In the genomic region with DNA sequence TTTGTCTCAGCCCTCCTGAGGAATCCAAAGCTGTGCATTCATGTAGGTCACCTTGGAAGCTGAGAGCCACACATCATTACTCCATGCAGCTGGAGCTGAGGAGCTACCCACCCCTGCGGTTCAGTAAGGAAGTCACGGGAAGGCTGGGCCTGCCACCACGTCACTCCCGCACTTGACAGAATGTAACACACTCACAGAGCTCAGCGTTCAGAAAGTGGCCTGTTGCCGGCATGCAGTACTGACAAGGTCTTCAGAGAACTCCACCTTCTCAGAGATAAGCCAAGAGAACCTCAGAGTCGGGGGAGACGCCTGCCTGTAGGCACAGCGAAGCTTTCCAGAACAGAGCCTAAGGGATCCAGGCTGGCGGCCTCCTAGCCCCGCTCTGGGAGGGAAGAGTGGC, we compare ENCODE assay signal across 12 mouse cellular contexts. TPM values are rescaled to one million over a fixed set of nuclear protein-coding genes. Genes with fewer than 3 reads are reported as not detected.
DNase-seq lines count a peak whose midpoint lies in the region; ATAC-seq lines count a peak whose summit lies in the region.
"Had no signal": no experiment of that assay in that cellular context is flagged by ENCODE, and none has a peak within 500 bp of the region (broad histone marks: within the 10 kb centered on the region; RNA-seq: fewer than 3 reads in every experiment).

No protein-coding gene starts in this region.

- H3K27ac ChIP-seq in limb, embryonic 13.5 days: peak overlapping the region; percentile 22; the same call in 1 of the 2 replicates
- H3K27ac ChIP-seq in limb, embryonic 10.5 days: no peak overlapping the region
- peak overlapping the region; percentile 41 for H3K27ac ChIP-seq in heart, embryonic 15.5 days
- no peak overlapping the region for H3K27ac ChIP-seq in forebrain, embryonic 16.5 days (ENCODE audit: low read length)
- H3K27ac ChIP-seq: neural tube, embryonic 13.5 days had no signal

- H3K4me1 ChIP-seq in limb, embryonic 13.5 days: peaks cover 21% of the 10 kb centered on the region
- H3K4me1 ChIP-seq in limb, embryonic 10.5 days: peaks cover 20% of the 10 kb centered on the region
- peaks cover 63% of the 10 kb centered on the region for H3K4me1 ChIP-seq in heart, embryonic 15.5 days (replicated peaks)
- H3K4me1 ChIP-seq in forebrain, embryonic 16.5 days (replicated peaks; ENCODE audit: control insufficient read depth, insufficient read depth, low read length): peaks cover 4% of the 10 kb centered on the region; the same call in 1 of the 2 replicates

- no peak overlapping the region for H3K4me2 ChIP-seq in limb, embryonic 13.5 days (replicated peaks)
- peak overlapping the region; percentile 38 for H3K4me2 ChIP-seq in heart, embryonic 15.5 days
- no peak overlapping the region for H3K4me2 ChIP-seq in forebrain, embryonic 16.5 days (ENCODE audit: low read length)
- H3K4me2 ChIP-seq: neural tube, embryonic 13.5 days had no signal

- no peaks in the 10 kb centered on the region for H3K27me3 ChIP-seq in limb, embryonic 13.5 days
- H3K27me3 ChIP-seq in limb, embryonic 10.5 days (ENCODE audit: low read depth, poor library complexity, severe bottlenecking): no peaks in the 10 kb centered on the region
- H3K27me3 ChIP-seq in heart, embryonic 15.5 days: no peaks in the 10 kb centered on the region
- no peaks in the 10 kb centered on the region for H3K27me3 ChIP-seq in forebrain, embryonic 16.5 days (replicated peaks; ENCODE audit: control insufficient read depth, insufficient read depth, low read length)
- H3K27me3 ChIP-seq: neural tube, embryonic 13.5 days; Patski had no signal

- 79% methylated on average over 11 of the region's 11 CpGs for WGBS in limb, embryonic 13.5 days
- 88% methylated on average over 11 of the region's 11 CpGs for WGBS in limb, embryonic 10.5 days
- WGBS in heart, embryonic 15.5 days: 13% methylated on average over 11 of the region's 11 CpGs
- WGBS in forebrain, embryonic 16.5 days: 92% methylated on average over 11 of the region's 11 CpGs

- H3K9ac ChIP-seq in limb, embryonic 13.5 days: no peak overlapping the region
- H3K9ac ChIP-seq in heart, embryonic 15.5 days: no peak overlapping the region; the same call in 1 of the 2 replicates
- no peak overlapping the region for H3K9ac ChIP-seq in forebrain, embryonic 16.5 days (replicated peaks; ENCODE audit: low read depth, low read length)
- H3K9ac ChIP-seq: neural tube, embryonic 13.5 days had no signal

- H3K4me3 ChIP-seq in limb, embryonic 13.5 days: no peak overlapping the region
- no peak overlapping the region for H3K4me3 ChIP-seq in limb, embryonic 10.5 days
- H3K4me3 ChIP-seq in heart, embryonic 15.5 days: 0 out of 2 replicates have a peak overlapping the region, but pooled peaks have one; percentile 5
- H3K4me3 ChIP-seq in forebrain, embryonic 16.5 days (replicated peaks; ENCODE audit: low read length): no peak overlapping the region
- H3K4me3 ChIP-seq: neural tube, embryonic 13.5 days had no signal

- ATAC-seq in limb, embryonic 13.5 days (ENCODE audit: low FRiP score, low read depth): no peak
- ATAC-seq in heart, embryonic 15.5 days (replicated peaks; ENCODE audit: insufficient number of reproducible peaks, insufficient read depth, low FRiP score, low read depth): peak; percentile 65
- peak; percentile 15; the same call in 1 of the 2 replicates for ATAC-seq in megakaryocyte, adult 5-6 weeks (ENCODE audit: poor library complexity, severe bottlenecking)
- no peak for ATAC-seq in forebrain, embryonic 16.5 days
- ATAC-seq: Patski had no signal

- no peak for DNase-seq in limb, embryonic 10.5 days (ENCODE audit: low spot score)
- DNase-seq in c-Kit-positive CD71-positive TER-119-negative erythroid progenitor cells, embryonic 14.5 days (ENCODE audit: low read depth): peak; percentile 59
- DNase-seq in urinary bladder, adult 18-20 months (ENCODE audit: low spot score in 2 of 2): no peak
- no peak for DNase-seq in cerebellum, adult 11 months
- DNase-seq: cerebellum, postnatal 10 days; kidney, postnatal 14 days had no signal

- H3K36me3 ChIP-seq in limb, embryonic 13.5 days: peaks cover 89% of the 10 kb centered on the region
- H3K36me3 ChIP-seq in limb, embryonic 10.5 days: peaks cover 99% of the 10 kb centered on the region
- H3K36me3 ChIP-seq in heart, embryonic 15.5 days: peaks cover 33% of the 10 kb centered on the region
- H3K36me3 ChIP-seq in forebrain, embryonic 16.5 days (ENCODE audit: control insufficient read depth, insufficient read depth): peaks cover 12% of the 10 kb centered on the region

- H3K9me3 ChIP-seq in limb, embryonic 13.5 days: no peaks in the 10 kb centered on the region
- H3K9me3 ChIP-seq in limb, embryonic 10.5 days (replicated peaks): no peaks in the 10 kb centered on the region
- H3K9me3 ChIP-seq in heart, embryonic 15.5 days (replicated peaks): no peaks in the 10 kb centered on the region
- H3K9me3 ChIP-seq in forebrain, embryonic 16.5 days (ENCODE audit: control insufficient read depth, low read length): no peaks in the 10 kb centered on the region
- H3K9me3 ChIP-seq: neural tube, embryonic 13.5 days had no signal

RNA-seq across cellular contexts. Expression of gene Rac1, which starts 18.1 kb away (rescaled TPM):
- polyA plus RNA-seq in limb, embryonic 13.5 days (2015; fragmentation: Nextera tagmentation; extraction: Ambion mirVana): 433 and 450 TPM in 2 replicates
- polyA plus RNA-seq in limb, embryonic 10.5 days (2016; fragmentation: Nextera tagmentation; extraction: Ambion mirVana): 451 and 473 TPM in 2 replicates
- polyA plus RNA-seq in heart, embryonic 15.5 days (2015; fragmentation: Nextera tagmentation; extraction: Ambion mirVana): 322 and 367 TPM in 2 replicates
- total RNA-seq in megakaryocyte, adult 5-6 weeks (2015): 1,230 and 1,275 TPM in 2 replicates
- 215 and 239 TPM in 2 replicates for total RNA-seq in megakaryocyte, adult 5-6 weeks (2017)
- polyA plus RNA-seq in forebrain, embryonic 16.5 days (2015; fragmentation: Nextera tagmentation; extraction: Ambion mirVana): 385 and 445 TPM in 2 replicates

RNA-seq across cellular contexts. Expression of gene Daglb, which starts 45.4 kb away (rescaled TPM):
- polyA plus RNA-seq in limb, embryonic 13.5 days (2015; fragmentation: Nextera tagmentation; extraction: Ambion mirVana): 9.6 TPM in 2 replicates
- 10.5 and 10.6 TPM in 2 replicates for polyA plus RNA-seq in limb, embryonic 10.5 days (2016; fragmentation: Nextera tagmentation; extraction: Ambion mirVana)
- polyA plus RNA-seq in heart, embryonic 15.5 days (2015; fragmentation: Nextera tagmentation; extraction: Ambion mirVana): 7.9 and 9.3 TPM in 2 replicates
- 16.0 and 16.1 TPM in 2 replicates for total RNA-seq in megakaryocyte, adult 5-6 weeks (2015)
- total RNA-seq in megakaryocyte, adult 5-6 weeks (2017): 27.0 and 36.3 TPM in 2 replicates
- 16.6 and 17.7 TPM in 2 replicates for polyA plus RNA-seq in forebrain, embryonic 16.5 days (2015; fragmentation: Nextera tagmentation; extraction: Ambion mirVana)

Comparison
In these comparisons a context has a peak if more than half of its experiments do, and no peak if none do; other contexts are left out.
1. H3K27ac ChIP-seq: peak in limb, embryonic 13.5 days (single experiment) and heart, embryonic 15.5 days (single experiment); none in limb, embryonic 10.5 days (single experiment) and forebrain, embryonic 16.5 days (single experiment).
2. ATAC-seq: peak in heart, embryonic 15.5 days (single experiment) and megakaryocyte, adult 5-6 weeks (single experiment); none in limb, embryonic 13.5 days (single experiment) and forebrain, embryonic 16.5 days (single experiment).